In genomic region chr17:44948321-44948720, GRCm38 (mm10) we compare ENCODE assay signal across 10 mouse cellular contexts.
"Had no signal": no experiment of that assay in that cellular context is flagged by ENCODE, and none has a peak within 500 bp of the region (broad histone marks: within the 10 kb centered on the region; RNA-seq: fewer than 3 reads in every experiment).

No protein-coding gene starts in this region.

- DNase-seq: gastrocnemius, postnatal 14 days; heart, adult 18-20 months; heart, postnatal 10 days; heart, postnatal 4 days; kidney, adult 18-20 months; kidney, adult 9 months; kidney, postnatal 14 days; kidney, postnatal 4 days; liver; liver, embryonic 13.5 days had no signal
